Mouse (Mus musculus): ENCODE data around the gene C2cd2l. TPM values are rescaled to one million over a fixed set of nuclear protein-coding genes. Genes with fewer than 3 reads are reported as not detected.
"Not testable (repeated sequence)": the region's sequence is repeated elsewhere in the genome, so short reads cannot be mapped to it uniquely, and the experiment has no call there.

Gene C2cd2l
- polyA plus RNA-seq, 1 experiment from 2014 or later: 8.5 TPM

GRCm38 (mm10) chr9:44324147-44324546, 4.1 kb upstream of the C2cd2l start:
- Histone ChIP-seq H3K9ac (no peak overlapping the region), H3K4me2 (no peak overlapping the region), H3K4me1 (peaks cover 12% of the 10 kb centered on the region), H3K27ac (no peak overlapping the region), H3K4me3 (no peak overlapping the region), H3K9me3 (no peaks in the 10 kb centered on the region), H3K27me3 (no peaks in the 10 kb centered on the region), H3K36me3 (peaks cover 4% of the 10 kb centered on the region; the same call in 1 of the 2 replicates)
- 67% methylated on average over 6 of the region's 6 CpGs for WGBS
- ATAC-seq (ENCODE audit: borderline replicate concordance, extremely low read depth, low FRiP score, low TSS enrichment): no peak

- WGBS: 73% methylated on average over 4 of the region's 4 CpGs
- not testable (repeated sequence) for H3K9me3 ChIP-seq; H3K27me3 ChIP-seq; H3K36me3 ChIP-seq; H3K9ac ChIP-seq; H3K27ac ChIP-seq; ATAC-seq (ENCODE audit: borderline replicate concordance, extremely low read depth, low FRiP score, low TSS enrichment); H3K4me2 ChIP-seq; H3K4me3 ChIP-seq
- H3K4me1 ChIP-seq: peaks cover 16% of the 10 kb centered on the region
Measured at GRCm38 (mm10) chr9:44323656-44324055, 3.6 kb upstream of the C2cd2l start.

- H3K27ac ChIP-seq: peak overlapping the region; percentile 4
- H3K4me3 ChIP-seq: peak overlapping the region; percentile 77
- no peaks in the 10 kb centered on the region for H3K27me3 ChIP-seq
- peaks cover 25% of the 10 kb centered on the region for H3K4me1 ChIP-seq
- 18% methylated on average over 6 of the region's 6 CpGs for WGBS
- peaks cover 4% of the 10 kb centered on the region for H3K36me3 ChIP-seq
- peak overlapping the region; percentile 85 for H3K4me2 ChIP-seq
- no peaks in the 10 kb centered on the region for H3K9me3 ChIP-seq
- peak overlapping the region; percentile 31; the same call in 1 of the 2 replicates for H3K9ac ChIP-seq
- no peak for ATAC-seq (ENCODE audit: borderline replicate concordance, extremely low read depth, low FRiP score, low TSS enrichment)
Measured at GRCm38 (mm10) chr9:44320799-44321133, 681 bp upstream of the C2cd2l start.

- Histone ChIP-seq H3K27me3 (no peaks in the 10 kb centered on the region), H3K4me3 (peak overlapping the region; percentile 77), H3K36me3 (peaks cover 19% of the 10 kb centered on the region), H3K9ac (peak overlapping the region; percentile 74), H3K9me3 (no peaks in the 10 kb centered on the region), H3K4me1 (peaks cover 25% of the 10 kb centered on the region), H3K27ac (peak overlapping the region; percentile 56), H3K4me2 (peak overlapping the region; percentile 85)
- 0 out of 2 replicates have a peak, but pooled peaks have one; percentile 5 for ATAC-seq (ENCODE audit: borderline replicate concordance, extremely low read depth, low FRiP score, low TSS enrichment)
- 2% methylated on average over 37 of the region's 37 CpGs for WGBS
Measured at GRCm38 (mm10) chr9:44319105-44319886, 789 bp downstream of the C2cd2l start.

GRCm38 (mm10) chr9:44318826-44319095, 1.3 kb downstream of the C2cd2l start:
- Histone ChIP-seq H3K27me3 (no peaks in the 10 kb centered on the region), H3K4me2 (peak overlapping the region; percentile 85), H3K9ac (peak overlapping the region; percentile 74), H3K9me3 (no peaks in the 10 kb centered on the region), H3K4me3 (peak overlapping the region; percentile 77), H3K27ac (no peak overlapping the region), H3K4me1 (peaks cover 25% of the 10 kb centered on the region), H3K36me3 (peaks cover 24% of the 10 kb centered on the region)
- WGBS: 31% methylated on average over 3 of the region's 3 CpGs
- ATAC-seq (ENCODE audit: borderline replicate concordance, extremely low read depth, low FRiP score, low TSS enrichment): no peak

GRCm38 (mm10) chr9:44318076-44318825, 1.8 kb downstream of the C2cd2l start:
- H3K4me1 ChIP-seq: peaks cover 25% of the 10 kb centered on the region
- H3K4me2 ChIP-seq: peak overlapping the region; percentile 85
- no peak for ATAC-seq (ENCODE audit: borderline replicate concordance, extremely low read depth, low FRiP score, low TSS enrichment)
- H3K36me3 ChIP-seq: peaks cover 29% of the 10 kb centered on the region
- H3K4me3 ChIP-seq: peak overlapping the region; percentile 77; the same call in 1 of the 2 replicates
- no peaks in the 10 kb centered on the region for H3K27me3 ChIP-seq
- H3K27ac ChIP-seq: no peak overlapping the region
- 62% methylated on average over 5 of the region's 5 CpGs for WGBS
- peak overlapping the region; percentile 20 for H3K9ac ChIP-seq
- H3K9me3 ChIP-seq: no peaks in the 10 kb centered on the region

- Histone ChIP-seq H3K27me3 (no peaks in the 10 kb centered on the region), H3K27ac (no peak overlapping the region), H3K4me3 (no peak overlapping the region), H3K4me1 (peaks cover 25% of the 10 kb centered on the region), H3K9ac (no peak overlapping the region), H3K4me2 (no peak overlapping the region), H3K9me3 (no peaks in the 10 kb centered on the region), H3K36me3 (peaks cover 37% of the 10 kb centered on the region)
- WGBS: 69% methylated on average over 4 of the region's 4 CpGs
- ATAC-seq (ENCODE audit: borderline replicate concordance, extremely low read depth, low FRiP score, low TSS enrichment): no peak
Measured at GRCm38 (mm10) chr9:44317452-44317851, 2.6 kb downstream of the C2cd2l start.

- no peak for ATAC-seq (ENCODE audit: borderline replicate concordance, extremely low read depth, low FRiP score, low TSS enrichment)
- WGBS: 87% methylated on average over 18 of the region's 18 CpGs
- Histone ChIP-seq H3K4me2 (no peak overlapping the region), H3K36me3 (peaks cover 40% of the 10 kb centered on the region), H3K4me1 (peaks cover 25% of the 10 kb centered on the region), H3K9me3 (no peaks in the 10 kb centered on the region), H3K4me3 (no peak overlapping the region), H3K27me3 (no peaks in the 10 kb centered on the region), H3K9ac (no peak overlapping the region), H3K27ac (no peak overlapping the region)
Measured at GRCm38 (mm10) chr9:44314910-44315309, 5.2 kb downstream of the C2cd2l start.

- WGBS: 73% methylated on average over 4 of the region's 4 CpGs
- Histone ChIP-seq H3K4me2 (no peak overlapping the region), H3K27ac (no peak overlapping the region), H3K4me1 (peaks cover 22% of the 10 kb centered on the region), H3K4me3 (no peak overlapping the region), H3K9me3 (no peaks in the 10 kb centered on the region), H3K36me3 (peaks cover 40% of the 10 kb centered on the region), H3K9ac (no peak overlapping the region), H3K27me3 (no peaks in the 10 kb centered on the region)
- no peak for ATAC-seq (ENCODE audit: borderline replicate concordance, extremely low read depth, low FRiP score, low TSS enrichment)
Measured at GRCm38 (mm10) chr9:44314257-44314547, 5.9 kb downstream of the C2cd2l start.

- H3K4me1 ChIP-seq: peaks cover 17% of the 10 kb centered on the region
- H3K27ac ChIP-seq: no peak overlapping the region
- peaks cover 40% of the 10 kb centered on the region for H3K36me3 ChIP-seq
- H3K27me3 ChIP-seq: no peaks in the 10 kb centered on the region
- ATAC-seq (ENCODE audit: borderline replicate concordance, extremely low read depth, low FRiP score, low TSS enrichment): no peak
- no peaks in the 10 kb centered on the region for H3K9me3 ChIP-seq
- no peak overlapping the region for H3K4me2 ChIP-seq
- 71% methylated on average over 19 of the region's 19 CpGs for WGBS
- H3K9ac ChIP-seq: no peak overlapping the region
- no peak overlapping the region for H3K4me3 ChIP-seq
Measured at GRCm38 (mm10) chr9:44313476-44314256, 6.4 kb downstream of the C2cd2l start.

- Histone ChIP-seq H3K4me2 (peak overlapping the region; percentile 36), H3K9ac (peak overlapping the region; percentile 3; the same call in 1 of the 2 replicates), H3K27me3 (no peaks in the 10 kb centered on the region), H3K4me3 (no peak overlapping the region; the same call in 1 of the 2 replicates), H3K27ac (peak overlapping the region; percentile 54), H3K4me1 (peaks cover 3% of the 10 kb centered on the region; the same call in 1 of the 2 replicates), H3K9me3 (no peaks in the 10 kb centered on the region), H3K36me3 (peaks cover 40% of the 10 kb centered on the region)
- WGBS: 18% methylated on average over 27 of the region's 27 CpGs
- peak; percentile 70; the same call in 1 of the 2 replicates for ATAC-seq (ENCODE audit: borderline replicate concordance, extremely low read depth, low FRiP score, low TSS enrichment)
Measured at GRCm38 (mm10) chr9:44311136-44312134, 8.7 kb downstream of the C2cd2l start.

All from lung, embryonic 15.5 days (tissue).